Mouse (Mus musculus) adrenal gland, adult (tissue): ENCODE data around the gene Zfp260.
"Not testable (repeated sequence)": the region's sequence is repeated elsewhere in the genome, so short reads cannot be mapped to it uniquely, and the experiment has no call there.

ENCODE experiments used
- DNase-seq, 2 experiments: peaks; one replicate each; pipeline ENCODE4 v3.0.0; 2022 to 2023; ENCODE audit warnings: low spot score in 1 of 2; ENCODE audit not compliant: inconsistent age in 2 of 2

Zfp260 gene

GRCm38 (mm10) chr7:30094646-30095429 lies at the start of gene Zfp260:
Gene Zfp260 (plus strand): TSS chr7:30094777.
- DNase-seq, result peak; percentile 91 to 97

- DNase-seq, result no peak
Observed at GRCm38 (mm10) chr7:30048126-30048525, 46.5 kb upstream of the Zfp260 start.

- DNase-seq, result peak; percentile 89 to 94
Observed at GRCm38 (mm10) chr7:30050882-30051548, 43.6 kb upstream of the Zfp260 start, which contains the start of gene Zfp14. Gene Zfp14 (minus strand): TSS chr7:30051380.

GRCm38 (mm10) chr7:30053591-30053990 lies 41.0 kb upstream of the Zfp260 start:
- peak in 1 of 2 experiments; percentile 30 for DNase-seq

GRCm38 (mm10) chr7:30060341-30060740 lies 34.2 kb upstream of the Zfp260 start:
- no peak for DNase-seq

- peak in 1 of 2 experiments; percentile 39 for DNase-seq
Observed at GRCm38 (mm10) chr7:30062478-30062877, 32.1 kb upstream of the Zfp260 start.

GRCm38 (mm10) chr7:30064622-30065021 lies 30.0 kb upstream of the Zfp260 start:
- DNase-seq, result no peak

GRCm38 (mm10) chr7:30072146-30073028 lies 22.2 kb upstream of the Zfp260 start, which contains the start of gene Zfp82:
Gene Zfp82 (minus strand): TSS chr7:30072900.
- DNase-seq, result peak; percentile 87 to 94

- no peak for DNase-seq
Observed at GRCm38 (mm10) chr7:30086524-30086923, 8.1 kb upstream of the Zfp260 start.

- peak; percentile 21 to 37 for DNase-seq
Observed at GRCm38 (mm10) chr7:30089405-30089804, 5.2 kb upstream of the Zfp260 start.

GRCm38 (mm10) chr7:30090092-30090969 lies 4.2 kb upstream of the Zfp260 start, which contains the start of the genes Gm26920 and Zfp566:
Gene Gm26920 (minus strand): TSS chr7:30090410.
Gene Zfp566 (minus strand): TSS chr7:30090527.
- peak; percentile 96 to 98 for DNase-seq

GRCm38 (mm10) chr7:30090970-30091585 lies 3.5 kb upstream of the Zfp260 start:
- peak in 1 of 2 experiments; percentile 59 for DNase-seq

GRCm38 (mm10) chr7:30092666-30093065 lies 1.9 kb upstream of the Zfp260 start:
- no peak for DNase-seq

GRCm38 (mm10) chr7:30093918-30094415 lies 610 bp upstream of the Zfp260 start:
- DNase-seq, result peak in 1 of 2 experiments; percentile 46

- peak in 1 of 2 experiments; percentile 53 for DNase-seq
Observed at GRCm38 (mm10) chr7:30095551-30096125, 1.1 kb downstream of the Zfp260 start.

- DNase-seq, result no peak
Observed at GRCm38 (mm10) chr7:30099297-30099696, 4.7 kb downstream of the Zfp260 start.

GRCm38 (mm10) chr7:30116076-30116475 lies 21.5 kb downstream of the Zfp260 start:
- DNase-seq, result no peak

GRCm38 (mm10) chr7:30117935-30118334 lies 23.4 kb downstream of the Zfp260 start:
- DNase-seq, result not testable (repeated sequence)
